Mouse (Mus musculus) embryonic facial prominence, embryonic 15.5 days (tissue): ENCODE data around the gene Pidd1. TPM values are rescaled to one million over a fixed set of nuclear protein-coding genes. Genes with fewer than 3 reads are reported as not detected.

Source experiments
- ATAC-seq: fragments of 200-750 bp; cut with Nextera tagmentation; 2 replicates; pipeline ENCODE4 v1.8.0; 2017; ENCODE audit warnings: low read depth, moderate TSS enrichment; ENCODE audit not compliant: insufficient number of reproducible peaks, low FRiP score, low TSS enrichment
- H3K27ac ChIP-seq: fragments of 300-500 bp; sonication (generic); replicated peaks from 2 replicates; pipeline ENCODE4 v1.5.1; 2015; ENCODE audit warnings: mild to moderate bottlenecking, inconsistent platforms
- H3K27me3 ChIP-seq: fragments of 300-500 bp; sonication (generic); 2 replicates; pipeline ENCODE4 v1.6.1; 2015; ENCODE audit warnings: inconsistent platforms
- H3K36me3 ChIP-seq: fragments of 300-500 bp; sonication (generic); 2 replicates; pipeline ENCODE4 v1.6.1; 2015; ENCODE audit warnings: mild to moderate bottlenecking, inconsistent platforms
- H3K4me1 ChIP-seq: fragments of 300-500 bp; sonication (generic); 2 replicates; pipeline ENCODE4 v1.6.1; 2015; ENCODE audit warnings: inconsistent platforms
- H3K4me2 ChIP-seq: fragments of 300-500 bp; sonication (generic); replicated peaks from 2 replicates; pipeline ENCODE4 v1.6.1; 2015; ENCODE audit warnings: mild to moderate bottlenecking, inconsistent platforms
- H3K4me3 ChIP-seq: fragments of 300-500 bp; sonication (generic); replicated peaks from 2 replicates; pipeline ENCODE4 v1.5.1; 2015; ENCODE audit warnings: mild to moderate bottlenecking, inconsistent platforms
- H3K9ac ChIP-seq: fragments of 300-500 bp; sonication (generic); 2 replicates; pipeline ENCODE4 v1.6.1; 2015; ENCODE audit warnings: inconsistent platforms
- H3K9me3 ChIP-seq: fragments of 300-500 bp; sonication (generic); replicated peaks from 2 replicates; pipeline ENCODE4 v1.6.1; 2016; ENCODE audit warnings: inconsistent platforms
- WGBS: fragments of 180-500 bp; shearing (Covaris S2); methylation state at CpG from one replicate; pipeline ENCODE4 v1.1.7; 2015; 5-methylcytosine and 5-hydroxymethylcytosine counted together
- polyA plus RNA-seq: library from polyadenylated mRNA; unstranded; fragments of >200 nt; fragmentation: Nextera tagmentation; extraction: Ambion mirVana; gene quantifications from 2 replicates; pipeline ENCODE4 v1.2.1, GENCODE M21; 2015

The Pidd1 gene
- polyA plus RNA-seq, 1 experiment from 2014 or later = 14.7 TPM

GRCm38 (mm10) chr7:141481498-141482401, 37.9 kb upstream of the Pidd1 start:
- peaks cover 25% of the 10 kb centered on the region for H3K27me3 ChIP-seq
- 0 out of 2 replicates have a peak overlapping the region, but pooled peaks have one; percentile 16 for H3K9ac ChIP-seq
- under 1% methylated on average over 81 of the region's 81 CpGs for WGBS
- H3K4me3 ChIP-seq = peak overlapping the region; percentile 48
- no peak overlapping the region for H3K27ac ChIP-seq
- peaks cover 45% of the 10 kb centered on the region for H3K4me1 ChIP-seq
- no peak for ATAC-seq
- H3K9me3 ChIP-seq = no peaks in the 10 kb centered on the region
- H3K4me2 ChIP-seq = peak overlapping the region; percentile 91
- no peaks in the 10 kb centered on the region for H3K36me3 ChIP-seq

GRCm38 (mm10) chr7:141480842-141481497, 37.1 kb upstream of the Pidd1 start:
- peaks cover 25% of the 10 kb centered on the region for H3K27me3 ChIP-seq
- peaks cover 53% of the 10 kb centered on the region for H3K4me1 ChIP-seq
- no peak overlapping the region for H3K9ac ChIP-seq
- H3K9me3 ChIP-seq = no peaks in the 10 kb centered on the region
- H3K4me3 ChIP-seq = peak overlapping the region; percentile 48
- peak; percentile 12; the same call in 1 of the 2 replicates for ATAC-seq
- WGBS = 9% methylated on average over 10 of the region's 10 CpGs
- H3K27ac ChIP-seq = no peak overlapping the region
- peak overlapping the region; percentile 91 for H3K4me2 ChIP-seq
- H3K36me3 ChIP-seq = no peaks in the 10 kb centered on the region

DNA sequence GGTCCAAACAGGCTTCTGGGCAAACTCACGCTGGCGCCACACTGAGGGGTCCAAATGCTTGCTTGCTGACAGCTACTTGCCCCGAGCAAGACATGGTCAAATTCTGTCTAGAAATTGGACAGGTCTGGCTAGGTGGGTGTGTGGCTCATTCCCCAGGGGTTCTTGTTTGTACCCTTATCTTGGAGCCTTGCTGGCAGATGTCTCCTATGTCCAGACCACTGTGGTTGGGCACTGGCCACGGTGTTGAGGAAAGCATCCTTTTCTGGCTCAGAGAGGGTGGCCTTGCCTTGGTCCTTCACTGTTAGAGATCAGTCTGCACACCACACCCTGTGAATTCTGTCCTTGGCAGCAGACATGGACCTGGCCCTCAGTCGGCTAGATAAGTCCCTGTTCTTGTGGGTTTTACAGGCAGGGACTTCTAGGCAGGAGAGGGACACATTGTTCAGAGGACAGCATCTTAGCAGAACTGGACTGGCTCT, 34.5 kb upstream of the Pidd1 start:
- H3K4me1 ChIP-seq = peaks cover 71% of the 10 kb centered on the region
- no peaks in the 10 kb centered on the region for H3K36me3 ChIP-seq
- no peak for ATAC-seq
- 68% methylated on average over 5 of the region's 5 CpGs for WGBS
- no peaks in the 10 kb centered on the region for H3K9me3 ChIP-seq
- peak overlapping the region; percentile 90; the same call in 1 of the 2 replicates for H3K4me2 ChIP-seq
- peaks cover 24% of the 10 kb centered on the region for H3K27me3 ChIP-seq
- no peak overlapping the region for H3K9ac ChIP-seq
- H3K4me3 ChIP-seq = no peak overlapping the region
- H3K27ac ChIP-seq = peak overlapping the region; percentile 92

GRCm38 (mm10) chr7:141477578-141478269, 33.9 kb upstream of the Pidd1 start:
- H3K27ac ChIP-seq = peak overlapping the region; percentile 92
- ATAC-seq = no peak; the same call in 1 of the 2 replicates

DNA sequence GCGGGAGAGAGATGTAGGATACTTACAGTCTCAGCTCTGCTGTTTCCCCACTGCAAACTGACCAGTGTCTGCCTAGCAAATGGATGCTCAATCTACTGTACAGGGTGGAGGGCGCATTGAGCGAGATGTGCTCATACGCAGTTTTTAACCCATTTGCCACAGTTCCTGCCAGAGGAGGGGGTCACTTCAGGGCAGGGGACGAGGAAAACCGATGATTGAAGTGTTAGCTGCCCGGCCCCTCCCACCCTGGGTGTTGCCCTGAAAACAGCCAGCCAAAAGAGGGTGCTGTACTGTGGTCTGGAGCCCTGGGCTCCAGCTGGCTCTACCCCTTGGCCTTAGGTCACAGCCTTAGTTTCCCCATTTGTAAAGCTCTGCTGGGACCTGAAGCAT, 33.2 kb upstream of the Pidd1 start:
- Histone ChIP-seq H3K4me3 (peak overlapping the region; percentile 76), H3K27me3 (peaks cover 12% of the 10 kb centered on the region), H3K27ac (peak overlapping the region; percentile 92), H3K4me2 (peak overlapping the region; percentile 90), H3K9me3 (no peaks in the 10 kb centered on the region), H3K36me3 (peaks cover 9% of the 10 kb centered on the region), H3K4me1 (peaks cover 58% of the 10 kb centered on the region), H3K9ac (no peak overlapping the region)
- WGBS = 6% methylated on average over 7 of the region's 7 CpGs
- ATAC-seq = no peak

More at GRCm38 (mm10) chr7:141477578-141478269, 33.9 kb upstream of the Pidd1 start:
- Histone ChIP-seq H3K27me3 (peaks cover 20% of the 10 kb centered on the region), H3K9me3 (no peaks in the 10 kb centered on the region), H3K36me3 (peaks cover 2% of the 10 kb centered on the region; the same call in 1 of the 2 replicates), H3K4me1 (peaks cover 66% of the 10 kb centered on the region), H3K9ac (no peak overlapping the region), H3K4me3 (no peak overlapping the region), H3K4me2 (peak overlapping the region; percentile 90)
- WGBS = 44% methylated on average over 4 of the region's 4 CpGs

GRCm38 (mm10) chr7:141476226-141476980, 32.6 kb upstream of the Pidd1 start:
- peak overlapping the region; percentile 71 for H3K9ac ChIP-seq
- peaks cover 13% of the 10 kb centered on the region for H3K36me3 ChIP-seq
- H3K4me3 ChIP-seq = peak overlapping the region; percentile 76
- peak overlapping the region; percentile 90 for H3K4me2 ChIP-seq
- ATAC-seq = peak; percentile 67
- peaks cover 6% of the 10 kb centered on the region; the same call in 1 of the 2 replicates for H3K27me3 ChIP-seq
- WGBS = 1% methylated on average over 17 of the region's 17 CpGs
- no peaks in the 10 kb centered on the region for H3K9me3 ChIP-seq
- H3K4me1 ChIP-seq = peaks cover 52% of the 10 kb centered on the region
- H3K27ac ChIP-seq = peak overlapping the region; percentile 92

- H3K36me3 ChIP-seq = peaks cover 19% of the 10 kb centered on the region
- WGBS = under 1% methylated on average over 12 of the region's 12 CpGs
- H3K4me1 ChIP-seq = peaks cover 46% of the 10 kb centered on the region
- no peak for ATAC-seq
- H3K9me3 ChIP-seq = no peaks in the 10 kb centered on the region
- H3K4me2 ChIP-seq = peak overlapping the region; percentile 90
- peak overlapping the region; percentile 92 for H3K27ac ChIP-seq
- peaks cover under 1% of the 10 kb centered on the region; the same call in 1 of the 2 replicates for H3K27me3 ChIP-seq
- H3K9ac ChIP-seq = peak overlapping the region; percentile 71
- peak overlapping the region; percentile 76 for H3K4me3 ChIP-seq
Observed at GRCm38 (mm10) chr7:141475805-141476158, 32.0 kb upstream of the Pidd1 start.

- Histone ChIP-seq H3K9ac (peak within 1 kb of the TSS; percentile 71), H3K4me1 (peaks cover 45% of the 10 kb centered on the region), H3K9me3 (no peaks in the 10 kb centered on the region), H3K36me3 (peaks cover 25% of the 10 kb centered on the region), H3K4me2 (peak within 1 kb of the TSS; percentile 90), H3K27ac (peak within 1 kb of the TSS; percentile 92), H3K4me3 (peak within 1 kb of the TSS; percentile 76), H3K27me3 (no peaks in the 10 kb centered on the region)
- under 1% methylated on average over 82 of the region's 87 CpGs for WGBS
- peak; percentile 61 for ATAC-seq
Observed at GRCm38 (mm10) chr7:141475011-141475804, 31.4 kb upstream of the Pidd1 start, which contains the start of the genes Polr2l and Tspan4. Polr2l (minus strand) TSS chr7:141475132. Tspan4 (plus strand) TSS chr7:141475240.

- H3K4me3 ChIP-seq = peak overlapping the region; percentile 76
- H3K9ac ChIP-seq = peak overlapping the region; percentile 71
- peaks cover 33% of the 10 kb centered on the region for H3K36me3 ChIP-seq
- no peak for ATAC-seq
- WGBS = 6% methylated on average over 5 of the region's 5 CpGs
- peaks cover 56% of the 10 kb centered on the region for H3K4me1 ChIP-seq
- no peak overlapping the region for H3K27ac ChIP-seq
- H3K9me3 ChIP-seq = no peaks in the 10 kb centered on the region
- H3K4me2 ChIP-seq = peak overlapping the region; percentile 90
- H3K27me3 ChIP-seq = no peaks in the 10 kb centered on the region
Observed at GRCm38 (mm10) chr7:141474160-141474559, 30.3 kb upstream of the Pidd1 start.
